Mouse (Mus musculus): ENCODE data around the gene Cel.
A peak's percentile ranks its signal among the peaks of the same experiment; 100 is the strongest.
"Not testable (repeated sequence)": the region's sequence is repeated elsewhere in the genome, so short reads cannot be mapped to it uniquely, and the experiment has no call there.

Gene Cel

GRCm38 (mm10) chr2:28521571-28522151 lies 41.5 kb downstream of the Cel start:
- peak; percentile 70 for DNase-seq (ENCODE audit: low spot score)

GRCm38 (mm10) chr2:28520581-28520980 lies 42.6 kb downstream of the Cel start:
- no peak for DNase-seq (ENCODE audit: low spot score)

- DNase-seq (ENCODE audit: low spot score) = no peak
These were observed 45.0 kb downstream of the Cel start for GRCm38 (mm10) chr2:28518231-28518630.

GRCm38 (mm10) chr2:28517206-28517909 lies 45.8 kb downstream of the Cel start:
- DNase-seq (ENCODE audit: low spot score) = peak; percentile 96

GRCm38 (mm10) chr2:28514489-28514888 lies 48.7 kb downstream of the Cel start:
- DNase-seq (ENCODE audit: low spot score) = peak; percentile 79

- no peak for DNase-seq (ENCODE audit: low spot score)
These were observed 49.5 kb downstream of the Cel start for GRCm38 (mm10) chr2:28513431-28514370.

- DNase-seq (ENCODE audit: low spot score) = no peak
These were observed 50.3 kb downstream of the Cel start, which contains the start of gene Ralgds for GRCm38 (mm10) chr2:28512798-28513401. Gene Ralgds (plus strand): TSS chr2:28513125.

- DNase-seq (ENCODE audit: low spot score) = not testable (repeated sequence)
These were observed 51.6 kb downstream of the Cel start for GRCm38 (mm10) chr2:28511600-28511999.

GRCm38 (mm10) chr2:28506291-28506690 lies 56.9 kb downstream of the Cel start:
- DNase-seq (ENCODE audit: low spot score) = no peak

GRCm38 (mm10) chr2:28505795-28506194 lies 57.4 kb downstream of the Cel start, which contains the start of gene Gm10134:
Gene Gm10134 (plus strand): TSS chr2:28506095.
- no peak for DNase-seq (ENCODE audit: low spot score)

All from adipocyte (in vitro differentiated cells).